Comparison of ENCODE assay signal across 28 mouse cellular contexts in the genomic region with DNA sequence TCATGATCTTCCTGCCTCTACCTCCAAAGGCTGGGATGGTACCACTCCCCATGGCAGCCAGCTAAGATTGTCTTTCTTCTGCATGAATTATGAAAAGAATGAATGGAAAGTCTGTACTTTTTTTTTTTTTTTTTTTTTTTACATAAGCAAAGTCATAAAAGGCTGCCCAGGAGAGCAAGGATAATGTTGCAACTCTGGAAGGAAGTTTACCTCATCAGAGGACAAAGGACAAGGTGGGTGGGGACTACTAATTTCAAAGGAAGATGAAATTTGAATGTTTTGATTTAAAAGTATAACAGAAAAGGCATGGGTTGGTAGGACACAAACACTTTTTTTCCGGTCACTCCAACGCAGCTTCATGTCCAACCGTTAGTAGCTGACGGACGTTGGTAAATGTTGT.
"Had no signal": no experiment of that assay in that cellular context is flagged by ENCODE, and none has a peak within 500 bp of the region (broad histone marks: within the 10 kb centered on the region; RNA-seq: fewer than 3 reads in every experiment).

No protein-coding gene starts in this region.

- H3K27me3 ChIP-seq: embryonic facial prominence, embryonic 12.5 days; embryonic facial prominence, embryonic 13.5 days; embryonic facial prominence, embryonic 15.5 days; forebrain, embryonic 12.5 days; forebrain, embryonic 13.5 days; forebrain, embryonic 15.5 days had no signal

- H3K36me3 ChIP-seq: forebrain, embryonic 12.5 days; forebrain, embryonic 15.5 days had no signal

- ATAC-seq: forebrain, embryonic 13.5 days; forebrain, embryonic 14.5 days; forebrain, embryonic 15.5 days; forebrain, embryonic 16.5 days; forebrain, postnatal 0 days had no signal

- H3K9me3 ChIP-seq: embryonic facial prominence, embryonic 10.5 days; embryonic facial prominence, embryonic 12.5 days; embryonic facial prominence, embryonic 13.5 days; embryonic facial prominence, embryonic 15.5 days; forebrain, embryonic 10.5 days; forebrain, embryonic 12.5 days; forebrain, embryonic 13.5 days; forebrain, embryonic 15.5 days had no signal

- H3K4me1 ChIP-seq: embryonic facial prominence, embryonic 12.5 days; embryonic facial prominence, embryonic 15.5 days; forebrain, embryonic 12.5 days; forebrain, embryonic 13.5 days; forebrain, embryonic 15.5 days had no signal

- H3K27ac ChIP-seq: embryonic facial prominence, embryonic 10.5 days; embryonic facial prominence, embryonic 12.5 days; embryonic facial prominence, embryonic 13.5 days; embryonic facial prominence, embryonic 15.5 days; forebrain, embryonic 10.5 days; forebrain, embryonic 12.5 days; forebrain, embryonic 13.5 days; forebrain, embryonic 15.5 days; gastrocnemius, adult 2 months had no signal

- H3K9ac ChIP-seq: embryonic facial prominence, embryonic 12.5 days; embryonic facial prominence, embryonic 13.5 days; embryonic facial prominence, embryonic 15.5 days; forebrain, embryonic 12.5 days; forebrain, embryonic 13.5 days; forebrain, embryonic 15.5 days; forebrain, postnatal 0 days had no signal

- DNase-seq: cerebellum, adult 2 months; cerebellum, adult 8-10 months; cerebellum, adult 9-10 months; cerebellum, adult 9-11 months; cerebellum, postnatal 10 days; cerebellum, postnatal 14 days; cerebellum, postnatal 25 days; cerebellum, postnatal 36 days; embryo, embryonic 11 days; forebrain, postnatal 0 days; gastrocnemius, adult 2 months; gastrocnemius, postnatal 10 days; gastrocnemius, postnatal 14 days; gastrocnemius, postnatal 25 days; gastrocnemius, postnatal 36 days; heart, adult 11 months; heart, adult 18-20 months had no signal

- H3K4me2 ChIP-seq: embryonic facial prominence, embryonic 12.5 days; embryonic facial prominence, embryonic 13.5 days; embryonic facial prominence, embryonic 15.5 days; forebrain, embryonic 12.5 days; forebrain, embryonic 13.5 days; forebrain, embryonic 15.5 days had no signal

- H3K4me3 ChIP-seq: embryonic facial prominence, embryonic 10.5 days; embryonic facial prominence, embryonic 12.5 days; embryonic facial prominence, embryonic 13.5 days; embryonic facial prominence, embryonic 15.5 days; erythroblast, embryonic 14.5 days; forebrain, embryonic 10.5 days; forebrain, embryonic 12.5 days; forebrain, embryonic 13.5 days; forebrain, embryonic 15.5 days; gastrocnemius, adult 2 months had no signal
